Mouse (Mus musculus) NIH3T3 (cell line): ENCODE measurements around the gene Aplp2.

Experiments
- DNase-seq: peaks from one replicate; pipeline ENCODE4 v3.0.0-alpha.2; 2012; ENCODE audit warnings: low read depth

Gene Aplp2

DNA sequence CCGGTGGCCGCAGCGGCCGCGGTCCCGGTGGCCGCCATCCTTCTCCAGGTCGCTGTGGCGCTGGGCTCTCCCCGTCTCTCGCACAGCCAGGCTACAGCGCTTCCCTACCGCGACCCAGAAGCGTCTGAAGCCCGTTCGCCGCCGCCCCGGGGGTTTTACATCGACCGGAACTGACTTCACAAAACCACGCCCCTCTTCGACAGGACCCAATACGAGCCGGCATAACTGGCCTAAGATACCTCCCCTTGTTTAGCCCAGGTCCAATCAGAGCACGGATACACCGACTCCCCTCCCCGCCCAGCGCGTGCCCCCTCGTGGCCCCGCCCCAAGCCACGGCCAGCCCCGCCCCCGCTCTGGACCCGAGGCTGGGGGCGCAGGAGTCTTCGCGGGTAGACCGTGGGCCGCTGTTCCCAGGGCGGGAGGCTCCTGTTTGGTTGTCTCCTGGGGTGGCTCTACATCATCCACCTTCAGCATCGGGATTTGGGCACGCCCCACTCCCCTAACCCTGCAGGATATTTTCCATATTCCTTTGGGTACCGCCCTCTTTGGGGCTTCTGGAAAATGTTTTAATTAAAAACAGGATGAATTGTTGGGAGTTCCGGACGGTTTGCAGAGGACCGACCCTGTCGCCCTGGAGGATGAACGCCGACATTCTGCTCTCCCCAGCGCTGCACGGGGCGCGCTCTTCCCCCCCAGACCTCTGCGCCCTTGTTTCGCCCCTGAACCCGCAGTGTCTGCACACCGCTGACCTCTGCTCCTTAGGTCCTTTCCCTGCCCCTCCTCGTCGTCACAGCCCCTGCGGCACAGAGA lies at the start of gene Aplp2:
Aplp2 (minus strand) TSS at position 126 of the 810 bp plus-strand sequence.
- peak; percentile 96 for DNase-seq

- DNase-seq = no peak
Measured at GRCm38 (mm10) chr9:31260219-31260618, 48.6 kb upstream of the Aplp2 start.

- no peak for DNase-seq
Measured at GRCm38 (mm10) chr9:31258237-31258636, 46.6 kb upstream of the Aplp2 start.

DNA sequence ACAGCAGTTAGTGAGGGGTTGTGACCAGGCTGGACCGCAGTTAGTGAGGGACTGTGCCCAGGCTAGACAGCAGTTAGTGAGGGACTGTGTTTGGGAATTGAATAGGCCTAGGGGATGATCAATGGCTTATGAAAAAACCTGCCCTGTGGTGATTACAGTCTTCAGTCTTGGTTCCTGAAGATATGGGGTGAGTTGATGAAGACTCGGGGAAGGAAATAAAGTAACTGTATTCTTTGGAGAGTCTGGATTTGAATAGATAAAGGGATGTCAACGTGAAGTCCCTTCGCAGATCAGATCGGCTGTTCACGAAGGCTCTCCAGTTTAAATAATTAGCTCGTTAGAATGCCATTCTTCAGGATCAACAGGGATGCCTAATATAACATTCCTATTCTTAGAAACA lies 44.3 kb upstream of the Aplp2 start:
- DNase-seq = no peak

- no peak for DNase-seq
Measured at GRCm38 (mm10) chr9:31254697-31255004, 43.0 kb upstream of the Aplp2 start.

GRCm38 (mm10) chr9:31253866-31254696 lies 42.5 kb upstream of the Aplp2 start:
- no peak for DNase-seq

DNA sequence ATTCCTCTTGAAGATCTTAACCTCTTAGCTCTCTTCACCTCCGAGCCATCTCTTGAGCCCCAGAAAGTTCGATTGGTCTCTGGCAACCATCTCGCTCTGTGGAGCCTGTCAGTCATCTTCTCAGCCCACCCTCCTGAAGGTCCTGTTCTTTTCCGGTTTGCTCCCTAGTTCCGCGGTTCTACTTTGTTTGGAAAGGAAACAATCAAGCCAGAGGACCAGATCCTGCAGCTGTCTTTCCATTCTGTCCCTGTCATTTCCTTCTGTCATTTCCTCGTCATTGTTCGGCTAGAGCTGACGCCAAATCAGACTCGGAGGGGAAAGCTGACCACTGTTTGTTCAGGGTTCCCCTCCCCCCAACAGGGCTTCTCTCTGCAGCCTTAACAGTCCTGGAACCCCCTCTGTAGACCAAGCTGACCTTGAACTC lies 41.7 kb upstream of the Aplp2 start:
- DNase-seq = no peak

DNA sequence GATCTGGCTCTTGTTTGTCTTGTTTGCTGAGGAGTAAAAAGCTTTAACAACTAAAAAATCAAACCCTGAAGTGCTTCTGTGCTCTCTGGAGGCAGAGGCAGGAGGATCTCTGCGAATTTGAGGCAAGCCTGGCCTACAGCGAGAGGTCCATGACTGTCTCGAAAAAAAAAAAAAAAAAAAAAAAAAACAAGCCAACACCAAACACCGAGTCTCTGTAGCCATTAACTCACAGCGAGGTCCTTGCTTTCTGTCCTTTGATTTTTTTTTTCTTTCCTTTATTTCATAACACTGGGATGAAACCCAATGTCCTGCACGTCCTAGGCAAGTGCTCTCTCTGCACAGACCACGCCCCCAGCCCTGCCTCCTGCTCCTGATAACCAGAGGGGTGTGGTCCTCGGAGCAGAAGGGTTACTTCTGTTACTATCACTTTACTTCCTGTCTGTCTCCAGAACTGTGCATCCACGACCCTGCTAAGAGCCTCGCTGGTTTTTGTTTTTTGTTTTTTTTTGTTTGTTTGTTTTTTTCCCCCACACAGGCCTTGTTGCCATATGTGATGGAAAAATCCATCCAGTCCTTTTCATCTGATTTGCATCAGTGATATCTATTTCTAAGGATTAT lies 40.7 kb upstream of the Aplp2 start:
- DNase-seq = no peak

DNA sequence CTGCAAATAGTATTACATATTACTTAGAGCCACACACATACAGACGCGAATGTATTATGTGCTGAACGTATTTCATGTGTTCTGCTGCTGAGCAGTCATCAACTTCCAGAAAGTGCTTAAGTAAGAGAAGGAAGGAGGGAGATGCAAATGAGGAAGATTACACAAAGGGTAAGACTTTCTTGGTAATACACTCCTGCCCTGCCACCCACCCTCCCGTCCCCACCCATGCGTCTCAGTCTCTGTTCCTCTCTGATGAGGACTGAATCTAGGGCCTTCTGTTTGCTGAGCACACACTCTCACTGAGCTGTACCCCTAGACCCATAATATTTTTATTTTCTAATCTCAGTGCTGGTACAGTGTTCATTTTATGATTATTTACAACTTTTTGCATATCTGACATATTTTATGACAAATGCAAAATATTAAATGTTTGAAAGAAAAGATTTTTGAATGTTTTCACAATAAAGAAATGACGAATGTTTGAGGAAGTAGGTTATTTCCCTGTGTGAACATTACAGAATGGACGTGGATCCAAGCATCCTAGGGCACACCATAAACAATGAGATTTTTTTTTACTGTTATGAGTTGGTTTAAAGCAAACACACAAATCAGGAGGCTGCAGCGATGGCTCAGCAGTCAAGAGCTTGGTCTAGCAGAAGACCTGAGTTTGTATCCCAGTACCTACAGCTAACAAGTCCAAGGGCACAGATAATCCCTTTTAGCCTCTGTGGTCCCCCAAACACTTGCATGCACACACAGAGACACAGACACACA lies 36.0 kb upstream of the Aplp2 start:
- no peak for DNase-seq

- no peak for DNase-seq
Measured at GRCm38 (mm10) chr9:31246421-31246820, 34.8 kb upstream of the Aplp2 start.

DNA sequence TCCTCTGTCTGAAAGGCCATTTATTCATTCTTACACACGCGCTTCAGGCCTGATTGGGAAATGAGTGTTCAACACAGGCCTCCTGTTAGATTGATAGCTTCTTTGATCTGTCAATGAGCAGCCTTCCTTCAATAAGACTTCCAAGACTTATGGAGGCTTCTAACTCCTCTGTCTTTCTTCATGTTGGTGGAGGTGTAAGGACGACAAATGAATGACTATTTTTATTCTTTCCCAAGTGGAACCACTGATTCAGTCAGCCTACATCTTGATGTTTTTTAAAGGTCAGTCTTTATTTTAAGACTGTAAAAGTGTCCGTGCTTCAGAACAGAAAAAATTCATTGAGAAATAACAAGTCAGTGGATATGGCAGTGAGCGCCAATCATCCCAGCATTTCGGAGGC lies 33.4 kb upstream of the Aplp2 start:
- DNase-seq = no peak

DNA sequence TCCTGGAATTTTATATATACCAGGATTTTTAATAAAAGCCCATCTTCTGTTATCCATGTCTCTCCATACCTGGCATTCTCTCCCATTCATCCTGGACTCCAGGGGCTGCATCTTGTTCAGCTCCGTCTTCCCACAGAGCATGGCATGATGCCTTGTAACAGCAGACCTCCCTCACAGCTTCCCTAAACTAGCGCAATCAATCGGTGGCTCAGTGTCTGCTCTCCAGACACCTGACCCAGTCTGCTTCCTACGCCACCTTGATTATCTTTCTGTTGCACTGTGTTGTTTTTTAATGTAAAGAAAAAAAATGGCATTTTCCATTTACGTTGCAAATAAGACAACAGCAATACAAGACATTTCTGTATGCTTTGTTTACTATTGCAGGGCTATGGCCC lies 32.3 kb upstream of the Aplp2 start:
- DNase-seq = no peak

DNA sequence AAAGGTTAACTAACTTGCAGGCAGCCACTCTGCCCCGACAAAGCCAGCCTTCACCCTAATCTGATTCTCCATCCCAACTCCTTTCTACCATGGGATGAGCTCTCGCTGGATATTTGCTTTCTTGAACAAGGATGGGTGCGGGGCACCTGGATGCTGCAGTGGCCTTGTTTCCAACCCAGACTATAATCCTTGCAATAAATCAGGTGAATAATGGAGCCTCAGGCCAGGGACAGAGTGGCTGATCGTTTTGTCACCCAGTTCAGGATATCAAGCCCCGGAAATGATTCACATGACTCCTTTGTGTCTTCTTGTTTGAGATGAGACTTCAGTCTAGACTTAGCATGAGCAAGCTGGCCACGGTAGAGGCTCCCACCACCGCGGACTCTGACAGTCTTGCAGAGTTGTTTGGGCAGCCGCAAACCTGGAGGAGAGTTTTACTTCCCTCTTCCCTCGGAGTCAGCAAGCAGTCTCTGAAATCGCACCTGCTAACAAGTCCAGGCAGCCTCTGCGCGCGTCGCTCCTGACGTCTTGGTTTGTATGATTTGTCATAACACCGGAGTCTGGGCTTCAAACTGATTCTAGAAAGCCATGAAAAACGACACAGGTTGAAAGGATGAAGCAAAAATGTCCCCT lies 31.8 kb upstream of the Aplp2 start:
- no peak for DNase-seq

- DNase-seq = peak; percentile 31
Measured at GRCm38 (mm10) chr9:31241208-31241699, 29.6 kb upstream of the Aplp2 start.

- DNase-seq = peak; percentile 5
Measured at GRCm38 (mm10) chr9:31240522-31241207, 29.1 kb upstream of the Aplp2 start.

GRCm38 (mm10) chr9:31239551-31239950 lies 27.9 kb upstream of the Aplp2 start:
- no peak for DNase-seq

DNA sequence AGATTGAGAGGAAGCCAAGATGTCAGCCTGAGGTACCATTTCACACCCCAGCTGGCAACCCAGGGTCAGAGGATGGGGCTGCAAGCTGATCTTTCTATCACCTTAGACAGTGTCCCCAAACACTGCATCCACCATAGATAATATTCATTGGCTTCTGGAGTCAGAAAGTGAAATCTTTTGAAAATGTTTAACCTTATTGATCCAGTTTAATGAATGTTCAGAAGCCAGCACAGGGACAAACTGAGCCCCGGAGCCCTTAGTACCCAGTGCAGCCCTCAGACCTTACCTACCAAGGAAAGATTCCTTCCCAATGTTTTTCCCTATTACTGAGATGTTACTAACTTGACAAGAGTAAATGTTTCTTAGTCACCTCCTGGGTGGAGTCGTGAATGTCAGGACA lies 26.9 kb upstream of the Aplp2 start:
- no peak for DNase-seq

- no peak for DNase-seq
Measured at GRCm38 (mm10) chr9:31236079-31236478, 24.5 kb upstream of the Aplp2 start.

- no peak for DNase-seq
Measured at GRCm38 (mm10) chr9:31235489-31235888, 23.9 kb upstream of the Aplp2 start.

DNA sequence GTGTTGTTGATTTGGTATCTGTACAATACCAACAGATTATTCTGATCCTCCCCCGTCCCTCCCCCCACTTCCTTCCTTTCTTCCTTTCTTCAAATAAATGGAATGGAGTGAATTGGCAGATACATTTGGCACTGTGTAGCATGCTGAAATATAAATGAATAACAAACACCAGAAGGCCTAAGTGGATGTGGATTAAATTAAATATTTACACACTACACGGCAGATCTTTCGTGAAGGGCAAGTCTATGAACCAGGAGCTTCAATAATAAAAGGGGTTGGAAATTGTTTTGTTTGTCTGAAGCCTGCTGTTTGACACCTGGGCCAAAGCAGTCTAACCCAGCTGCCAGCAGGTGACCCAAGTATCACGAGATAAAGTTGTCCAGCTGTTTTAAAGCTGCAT lies 23.4 kb upstream of the Aplp2 start:
- DNase-seq = no peak

DNA sequence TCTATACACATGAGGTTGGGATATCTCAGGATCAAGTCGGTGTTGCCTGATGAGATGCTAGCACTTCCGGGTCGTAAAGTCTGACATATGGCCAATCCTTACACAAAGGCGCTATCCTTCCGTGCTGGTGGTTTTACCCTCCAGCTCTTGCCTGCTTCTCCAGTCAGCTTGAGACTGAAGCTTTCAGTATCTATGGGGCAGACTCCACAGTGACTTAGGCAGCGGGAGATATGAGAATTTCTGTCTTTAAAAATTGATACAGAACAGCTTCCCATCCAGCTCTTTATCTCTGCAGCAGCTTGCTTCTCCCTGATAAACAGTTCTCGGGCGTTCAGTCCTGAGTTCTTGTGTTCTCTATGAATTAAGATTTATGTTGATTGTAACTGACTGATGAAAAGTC lies 14.9 kb upstream of the Aplp2 start:
- DNase-seq = no peak
